Mouse (Mus musculus) 416B (cell line): Measurements from ENCODE around the gene Dusp8.

Experiments
- DNase-seq: peaks from one replicate; pipeline ENCODE4 v3.0.0; 2011; ENCODE audit warnings: low read depth

The Dusp8 gene

DNA sequence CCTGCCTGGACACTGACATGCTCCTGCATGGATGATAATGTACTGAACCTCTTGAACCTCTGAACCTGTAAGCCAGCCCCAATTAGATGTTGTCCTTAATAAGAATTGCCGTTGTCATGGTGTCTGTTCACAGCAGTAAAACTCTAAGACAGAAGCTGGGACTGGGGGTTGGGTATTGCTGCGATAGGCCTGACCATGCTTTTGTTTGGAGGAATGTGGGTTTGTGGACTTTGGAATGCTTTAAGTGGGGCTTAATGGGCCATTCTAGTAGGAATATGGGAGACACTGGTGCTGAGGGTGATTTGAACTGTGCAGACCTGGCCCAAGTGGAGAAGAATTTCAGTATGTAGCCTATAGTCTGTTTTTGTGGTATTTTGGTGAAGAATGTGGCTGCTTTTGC lies 50.3 kb downstream of the Dusp8 start:
- no peak for DNase-seq

DNA sequence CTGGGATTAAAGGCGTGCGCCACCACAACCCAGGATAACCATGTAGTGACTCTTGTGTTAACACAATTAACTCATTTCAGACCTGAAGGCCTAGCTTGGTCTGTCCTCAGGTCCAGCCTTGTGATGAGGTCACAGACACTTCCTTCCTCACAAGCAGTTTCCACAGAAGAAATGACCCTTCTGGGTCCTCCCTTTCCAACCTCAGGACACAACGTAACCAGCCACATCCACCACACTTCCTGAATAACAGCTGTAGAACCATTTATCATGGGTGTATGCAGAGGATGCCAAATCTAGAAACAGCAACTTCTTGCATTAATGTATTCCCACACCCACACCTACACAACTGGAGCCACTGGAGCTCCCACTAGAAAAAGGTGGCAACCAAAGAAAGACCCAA lies 54.9 kb downstream of the Dusp8 start:
- DNase-seq: peak; percentile 92

DNA sequence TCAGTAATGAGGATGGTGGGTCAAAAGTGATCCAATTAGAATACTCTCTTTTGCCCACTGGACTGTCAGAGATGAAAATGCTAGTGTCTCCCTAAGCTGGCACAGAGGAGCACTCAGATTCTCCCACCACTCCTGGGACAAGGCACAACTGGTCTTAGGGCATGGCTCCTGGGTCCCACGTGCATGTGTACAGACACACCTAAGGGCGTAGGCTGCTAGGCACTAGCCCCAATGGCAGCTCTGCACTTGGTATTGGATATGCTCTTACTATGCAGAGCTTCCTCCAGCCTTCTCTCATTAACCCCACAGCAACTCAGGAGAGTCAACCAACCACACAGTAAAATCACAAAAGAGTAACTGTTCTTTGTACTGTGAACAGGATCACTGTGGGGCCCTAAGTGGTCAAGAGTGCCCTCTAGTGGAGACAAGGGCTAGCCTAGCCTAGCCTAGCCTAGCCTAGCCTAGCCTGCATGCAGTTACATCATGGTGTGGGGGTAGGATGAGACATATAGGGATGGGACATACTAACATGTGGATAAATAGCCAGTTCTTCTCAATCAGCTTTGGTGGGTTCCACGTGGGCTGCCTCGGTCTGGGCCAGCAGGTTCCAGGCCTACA lies 58.0 kb downstream of the Dusp8 start:
- DNase-seq: peak; percentile 71

DNA sequence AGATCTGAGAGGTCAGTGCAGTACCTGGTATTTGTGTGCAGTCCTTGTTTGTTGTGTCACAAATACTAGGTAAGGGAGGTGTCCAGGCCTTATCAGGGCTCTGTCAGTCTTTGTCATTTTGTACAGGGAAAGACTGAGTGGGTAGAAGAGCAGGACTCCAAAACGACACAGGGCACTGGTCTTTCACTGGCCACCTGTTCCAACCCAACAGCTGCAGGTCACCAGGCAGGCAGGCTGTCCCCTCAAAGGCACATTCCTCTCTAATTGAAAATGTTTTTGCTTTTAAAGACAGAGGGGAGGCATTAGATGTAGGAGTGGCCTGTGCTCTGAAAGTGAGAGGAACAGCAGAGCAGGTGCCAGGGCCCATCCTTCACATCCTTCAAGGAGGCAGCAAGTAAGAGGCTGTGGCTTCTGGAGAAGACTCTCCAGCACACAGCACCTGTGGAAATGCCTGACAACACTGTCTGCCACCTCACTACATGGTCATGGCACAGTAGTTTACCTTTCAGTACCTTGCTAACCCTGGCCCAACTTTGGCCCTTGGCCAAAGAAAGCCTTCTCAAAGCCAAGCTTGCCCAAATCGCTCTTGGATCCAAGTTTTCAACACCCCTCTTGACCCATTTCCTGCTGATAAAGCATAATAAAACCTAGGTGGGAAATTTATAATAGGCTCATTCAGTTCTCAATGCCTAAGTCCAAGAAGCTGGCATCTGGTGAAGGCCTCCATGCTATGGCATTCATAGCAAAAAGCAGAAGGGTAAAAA lies 60.4 kb downstream of the Dusp8 start:
- DNase-seq: no peak

DNA sequence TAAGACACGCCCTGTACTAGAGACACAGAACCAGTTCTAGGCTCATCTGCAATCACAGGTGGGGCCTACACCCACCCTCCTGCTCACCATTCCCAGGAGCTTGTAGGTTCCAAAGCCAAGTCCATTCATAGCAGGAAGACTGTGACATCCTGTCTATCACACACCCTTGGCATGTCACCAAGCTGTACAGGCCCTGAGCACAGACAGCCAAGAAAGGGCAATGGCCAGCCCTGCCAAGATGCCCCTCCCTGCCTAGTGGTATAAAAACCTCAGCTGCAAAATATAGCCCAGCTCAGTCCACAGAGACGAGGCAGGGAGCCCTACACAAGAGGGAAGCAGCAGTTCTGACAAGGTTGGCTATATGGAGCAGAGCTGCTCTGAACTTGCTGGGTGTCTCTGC lies 61.4 kb downstream of the Dusp8 start:
- DNase-seq: peak; percentile 37

DNA sequence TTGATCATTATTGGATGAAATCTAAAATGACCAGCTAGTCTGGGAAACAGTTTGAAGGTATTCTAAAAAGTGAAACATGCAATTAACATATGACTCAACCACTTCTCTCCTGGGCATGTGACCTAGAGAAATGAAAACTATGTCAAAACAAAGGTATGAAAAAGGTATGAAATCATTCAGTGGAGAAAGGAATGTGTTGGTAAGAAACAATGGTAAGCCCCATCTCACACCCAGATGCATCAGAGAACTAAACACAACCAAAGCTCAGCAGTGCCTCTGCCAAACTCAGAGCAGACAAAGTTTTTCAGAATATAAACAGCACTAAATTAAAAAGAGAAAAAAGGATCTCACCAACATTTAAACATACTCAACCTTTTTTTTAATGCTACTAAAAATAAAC lies 65.6 kb downstream of the Dusp8 start:
- no peak for DNase-seq
